Mouse (Mus musculus): ENCODE measurements around the gene Rcor2.

- TF ChIP-seq CTCF (IDR thresholded peaks at IDR 0.05) (no peak), EP300 (IDR thresholded peaks at IDR 0.05) (no peak)
These were observed 5.2 kb upstream of the Rcor2 start for GRCm38 (mm10) chr19:7261964-7262363.

Measured in lung, postnatal 0 days (tissue).